Mouse (Mus musculus) ovary, postnatal 14 days (tissue): Measurements from ENCODE around the gene Tmem52.
"Not testable (repeated sequence)": the region's sequence is repeated elsewhere in the genome, so short reads cannot be mapped to it uniquely, and the experiment has no call there.

Experiments
- DNase-seq: peaks from one replicate; pipeline ENCODE4 v3.0.0; 2022; ENCODE audit warnings: low spot score

The Tmem52 gene

DNA sequence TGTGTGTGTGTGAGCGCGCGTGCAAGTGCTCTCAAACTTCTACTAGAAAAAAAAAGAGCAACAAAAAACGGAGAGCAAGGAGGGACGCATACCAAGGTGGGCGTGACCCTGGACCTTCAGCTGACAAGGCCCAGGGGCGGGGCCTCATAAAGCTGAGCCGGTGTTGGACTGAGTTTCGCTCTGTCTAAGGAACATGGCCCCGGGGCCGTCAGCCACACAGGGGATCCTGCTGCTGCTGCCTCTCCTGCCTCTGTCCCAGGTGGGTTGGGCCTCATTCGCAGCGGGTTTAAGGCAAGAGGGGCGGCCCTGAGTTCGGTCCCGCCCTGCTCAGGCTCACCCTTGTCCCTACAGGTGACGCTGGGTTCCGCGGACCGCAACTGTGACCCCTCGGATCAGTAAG lies at the start of gene Tmem52:
Tmem52 (plus strand) TSS at position 163 of the 400 bp plus-strand sequence.
- DNase-seq = no peak

DNA sequence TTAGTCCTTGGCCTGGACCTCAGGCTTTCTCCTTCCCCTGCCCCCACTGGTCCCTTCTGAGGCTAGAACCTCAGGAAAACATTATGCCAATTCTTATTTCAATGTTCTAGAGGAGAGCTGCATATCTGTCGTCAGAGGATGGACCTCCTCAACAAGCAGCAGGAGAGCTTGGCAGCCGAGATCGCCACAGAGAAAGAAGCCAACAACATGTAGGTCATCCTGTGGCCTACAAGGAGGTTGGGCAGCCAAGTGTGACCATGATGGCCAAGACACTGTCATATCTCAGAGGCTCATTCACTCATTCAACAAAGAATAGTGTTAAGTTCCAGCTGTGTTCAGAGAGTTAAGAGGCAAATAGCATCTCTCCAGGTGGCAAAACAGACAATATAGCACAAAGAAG lies 48.8 kb upstream of the Tmem52 start:
- DNase-seq = no peak

DNA sequence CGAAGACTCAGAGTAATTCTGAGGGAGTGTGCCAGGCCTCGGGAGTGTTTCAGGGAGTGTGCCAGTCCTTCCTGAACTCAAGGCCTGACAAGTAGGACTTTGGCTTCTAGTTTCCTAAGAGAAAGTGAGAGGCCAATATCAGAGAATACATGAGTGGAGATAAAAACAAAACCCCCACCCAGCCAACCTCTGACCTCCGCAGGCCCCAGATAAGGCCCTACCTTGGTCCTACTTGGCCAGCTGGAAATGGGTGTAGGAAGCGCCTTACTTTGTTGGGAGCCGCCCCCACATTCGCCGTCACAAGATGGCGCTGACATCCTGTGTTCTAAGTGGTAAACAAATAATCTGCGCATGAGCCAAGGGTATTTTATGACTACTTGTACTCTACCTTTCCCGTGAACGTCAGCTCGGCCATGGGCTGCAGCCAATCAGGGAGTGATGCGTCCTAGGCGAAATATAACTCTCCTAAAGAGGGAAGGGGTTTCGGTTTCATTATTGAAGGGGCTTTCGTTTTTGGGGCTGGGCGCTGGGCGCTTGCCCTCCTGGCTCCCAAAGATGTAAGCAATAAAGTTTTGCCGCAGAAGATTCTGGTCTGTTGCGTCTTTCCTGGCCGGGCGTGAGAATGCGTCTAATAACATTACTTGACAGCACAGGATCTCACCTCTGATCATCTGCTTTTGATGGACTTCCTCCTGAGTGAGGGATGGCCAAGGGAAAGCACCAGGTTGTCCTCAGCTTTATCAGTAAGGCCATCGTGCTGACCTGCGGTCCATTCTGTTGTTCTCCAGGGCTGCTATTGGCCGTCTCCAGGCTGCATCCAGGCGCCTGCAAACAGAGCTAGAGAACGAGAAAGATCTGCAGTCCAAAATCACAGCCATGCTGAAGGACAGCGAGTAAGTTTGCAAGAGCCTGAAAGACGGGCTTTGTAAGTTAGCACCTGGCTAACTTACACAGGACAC lies 47.2 kb upstream of the Tmem52 start:
- not testable (repeated sequence) for DNase-seq

DNA sequence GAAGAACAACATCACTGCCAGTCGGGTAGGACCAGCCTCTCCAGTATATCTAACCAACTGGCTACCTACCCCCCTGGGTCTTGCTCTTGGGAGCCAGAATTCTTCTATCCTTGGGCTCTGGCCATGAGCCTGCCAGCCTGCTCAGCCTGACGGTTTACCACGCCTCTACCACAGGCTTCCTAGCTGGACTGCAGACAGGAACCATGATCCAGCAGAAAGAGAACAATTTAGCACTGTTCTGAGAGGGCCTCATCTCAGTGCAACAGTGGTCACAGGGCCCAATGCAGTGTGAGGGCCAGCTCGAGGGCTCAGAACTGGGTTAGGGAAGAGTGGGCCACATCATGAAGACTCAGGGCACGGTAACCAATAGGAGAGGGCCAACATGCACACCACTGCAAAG lies 44.9 kb upstream of the Tmem52 start:
- DNase-seq = no peak

DNA sequence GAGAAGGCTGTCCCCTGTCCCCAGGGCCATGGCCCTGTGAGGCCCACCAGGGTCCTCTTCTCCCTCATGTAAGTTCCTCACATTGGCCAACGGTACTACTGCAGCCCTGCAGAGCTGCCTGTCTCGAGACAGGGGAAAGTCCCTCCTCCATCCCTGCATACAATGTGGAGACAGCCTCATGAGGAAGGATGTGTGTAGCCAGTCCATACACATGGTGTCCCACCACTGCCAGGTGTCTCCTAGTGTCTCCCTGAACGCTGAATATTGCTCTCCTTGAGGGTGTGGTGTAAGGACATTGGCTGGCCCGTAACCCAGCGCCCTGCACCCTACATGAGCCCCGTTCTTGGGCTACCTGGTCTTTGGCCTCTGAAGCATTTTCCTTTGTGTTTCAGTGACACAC lies 42.6 kb upstream of the Tmem52 start:
- DNase-seq = no peak

DNA sequence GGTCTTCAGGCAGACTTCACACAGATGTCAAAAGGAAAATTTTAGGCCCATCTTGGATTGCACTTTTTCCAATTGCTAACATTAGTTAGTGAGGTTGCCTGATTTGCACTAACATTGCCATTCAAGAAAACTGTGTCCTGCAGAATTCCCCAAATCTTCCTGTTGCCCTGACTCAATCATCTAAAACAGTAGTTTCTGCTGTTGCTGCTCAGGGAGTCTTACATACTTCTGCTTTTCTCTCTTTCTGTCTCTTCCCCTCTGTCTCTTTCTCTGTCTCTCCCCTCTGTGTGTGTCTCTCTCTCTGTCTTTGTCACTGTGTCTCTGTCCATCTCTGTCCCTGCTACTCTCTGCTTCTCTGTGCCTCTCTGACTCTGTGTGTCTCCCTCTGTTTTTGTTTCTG lies 40.5 kb upstream of the Tmem52 start:
- DNase-seq = no peak

DNA sequence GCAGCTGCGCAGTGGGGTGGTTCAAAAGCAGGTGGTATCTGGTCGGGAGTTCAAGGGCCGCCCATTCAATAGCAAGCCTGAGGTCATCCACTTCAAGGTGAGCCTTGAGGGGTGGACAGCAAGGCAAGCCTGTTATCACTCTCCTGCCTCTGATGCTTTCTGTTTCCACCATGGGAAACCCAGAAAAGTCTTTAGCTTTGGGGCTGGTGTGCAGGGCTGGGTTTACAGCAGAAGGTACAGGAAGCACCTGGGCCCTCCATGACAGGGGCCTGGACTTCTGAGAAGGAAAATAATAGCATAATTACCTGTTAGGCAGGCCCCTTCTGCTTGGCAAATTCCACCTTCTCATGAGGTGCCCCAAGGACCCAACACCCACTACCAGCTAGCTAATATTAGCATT lies 39.7 kb upstream of the Tmem52 start:
- no peak for DNase-seq

DNA sequence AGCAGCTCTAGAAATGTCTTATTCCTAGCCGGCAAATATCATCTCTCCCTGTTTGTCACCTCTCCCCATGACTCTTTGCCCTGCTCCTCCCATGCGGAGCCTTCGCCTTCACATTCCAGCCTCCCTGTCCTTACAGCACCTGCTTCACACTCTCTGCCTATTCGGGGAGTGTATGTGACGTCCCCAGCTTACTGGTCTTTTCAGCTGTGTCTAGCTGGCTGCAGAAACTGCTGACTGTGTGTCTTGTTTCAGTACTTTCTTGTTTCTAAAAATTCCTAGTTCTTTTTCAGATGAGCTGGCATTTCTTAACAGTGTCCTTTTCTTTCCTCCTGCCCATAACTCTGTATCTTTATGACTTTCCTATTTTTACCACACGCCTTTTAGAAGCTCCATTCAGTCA lies 36.6 kb upstream of the Tmem52 start:
- DNase-seq = no peak

DNA sequence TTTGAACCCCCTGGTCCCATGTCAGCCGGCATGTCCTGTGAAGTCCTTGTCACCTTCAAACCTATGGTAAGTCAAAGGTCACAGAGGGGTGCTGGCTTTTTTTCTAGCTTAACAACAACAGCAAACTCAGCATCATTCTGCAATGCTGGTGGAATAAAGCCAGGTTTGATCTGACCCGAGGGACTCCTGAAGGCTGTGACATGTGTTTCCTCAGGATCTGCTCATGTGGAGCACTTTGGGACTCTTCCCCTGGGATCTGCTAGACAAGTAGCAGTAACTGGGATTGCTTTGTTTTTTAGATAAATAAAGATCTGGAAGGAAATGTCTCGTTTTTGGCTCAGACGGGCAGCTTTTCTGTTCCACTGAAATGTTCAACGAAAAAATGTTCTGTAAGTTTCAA lies 34.9 kb upstream of the Tmem52 start:
- DNase-seq = no peak

DNA sequence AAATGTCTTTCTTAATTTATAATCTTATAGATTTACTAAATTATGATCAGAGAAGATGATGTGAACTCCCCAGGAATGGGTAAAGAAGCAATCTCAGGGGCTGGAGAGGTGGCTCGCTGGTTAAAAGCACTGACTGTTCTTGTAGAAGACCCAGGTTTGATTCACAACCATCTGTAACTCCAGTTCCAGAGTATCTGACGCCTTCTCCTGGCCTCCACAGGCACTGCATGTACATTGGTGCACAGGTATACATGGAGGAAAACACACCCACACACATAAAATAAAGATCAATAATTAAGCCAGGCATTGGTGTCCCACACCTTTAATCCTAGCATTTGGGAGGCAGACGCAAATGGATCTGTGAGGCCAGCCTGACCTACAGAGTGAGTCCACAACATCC lies 26.1 kb upstream of the Tmem52 start:
- no peak for DNase-seq

DNA sequence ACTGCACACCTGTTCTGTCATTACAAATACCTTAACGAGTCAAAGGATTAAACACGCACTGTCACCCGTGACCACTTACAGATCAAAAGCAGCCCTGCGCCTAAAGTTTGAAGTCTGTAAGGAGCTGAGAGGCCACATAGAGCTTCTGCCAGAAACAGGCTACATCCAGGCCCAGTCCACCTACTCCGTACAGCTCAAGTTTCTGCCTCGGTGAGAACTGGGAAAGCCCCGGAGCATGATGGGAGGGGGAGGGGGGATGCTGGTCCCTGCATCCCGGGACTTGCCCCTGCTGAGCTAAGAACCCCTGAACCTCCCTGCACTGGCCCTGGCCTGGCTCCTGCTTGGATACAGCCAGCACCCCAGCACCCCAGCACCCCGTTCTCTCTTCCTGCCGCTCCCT lies 17.3 kb upstream of the Tmem52 start:
- no peak for DNase-seq

DNA sequence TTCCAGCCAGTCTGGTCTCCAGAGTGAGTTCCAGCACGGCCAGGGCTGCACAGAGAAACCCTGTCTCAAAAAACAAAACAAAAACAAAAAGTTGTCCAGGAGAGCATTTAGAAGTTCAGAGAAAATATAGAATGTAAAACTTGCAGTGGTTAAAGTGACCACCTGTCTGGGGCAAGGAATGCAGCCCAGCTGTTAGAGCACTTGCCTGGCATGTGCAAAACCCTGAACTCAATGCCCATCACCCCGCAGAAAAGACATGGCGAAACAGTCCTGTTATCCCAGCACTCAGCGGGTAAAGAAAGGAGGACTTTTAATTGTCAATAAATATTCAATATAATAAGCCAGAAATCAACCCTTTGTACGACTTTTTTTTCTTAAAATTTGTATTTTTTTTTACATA lies 10.3 kb upstream of the Tmem52 start:
- no peak for DNase-seq

DNA sequence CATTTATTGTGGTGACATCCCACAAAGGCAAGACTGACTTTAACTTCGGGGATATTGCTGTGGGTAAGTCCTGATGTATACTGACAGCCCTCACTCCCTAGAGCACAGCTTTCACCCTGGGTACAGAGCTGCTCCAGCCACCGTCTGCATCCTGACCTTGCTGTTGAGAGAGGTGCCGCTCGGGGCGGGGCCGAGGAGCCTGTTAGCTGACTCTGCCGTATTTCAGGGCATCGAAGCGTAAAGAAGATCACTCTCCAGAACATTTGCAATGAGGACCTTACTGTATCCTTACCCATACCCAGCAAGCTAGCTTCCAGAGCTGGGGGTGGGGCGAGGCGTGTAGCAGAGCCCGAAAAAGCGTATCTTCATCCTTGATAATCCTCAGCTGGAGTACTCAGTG lies 5.9 kb upstream of the Tmem52 start:
- DNase-seq = no peak

DNA sequence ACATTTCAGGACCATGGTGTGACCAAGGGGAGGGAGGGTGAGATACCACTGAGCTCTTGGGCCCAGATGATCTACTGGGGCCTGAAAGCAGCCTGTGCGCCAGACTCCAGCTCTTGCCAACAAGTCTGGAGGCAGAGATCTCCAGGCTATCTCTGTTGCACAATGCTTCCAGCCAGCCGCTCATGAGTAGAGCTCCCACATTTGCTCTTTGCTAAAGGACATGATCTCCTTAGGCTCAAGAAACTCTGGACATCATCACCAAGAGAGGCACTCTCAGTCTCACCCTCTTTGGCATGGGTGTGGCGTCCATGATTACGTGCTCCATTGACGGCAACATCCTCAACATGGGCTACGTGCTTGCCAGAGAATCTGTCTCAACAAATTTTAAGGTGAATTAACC lies 5.3 kb upstream of the Tmem52 start:
- no peak for DNase-seq

DNA sequence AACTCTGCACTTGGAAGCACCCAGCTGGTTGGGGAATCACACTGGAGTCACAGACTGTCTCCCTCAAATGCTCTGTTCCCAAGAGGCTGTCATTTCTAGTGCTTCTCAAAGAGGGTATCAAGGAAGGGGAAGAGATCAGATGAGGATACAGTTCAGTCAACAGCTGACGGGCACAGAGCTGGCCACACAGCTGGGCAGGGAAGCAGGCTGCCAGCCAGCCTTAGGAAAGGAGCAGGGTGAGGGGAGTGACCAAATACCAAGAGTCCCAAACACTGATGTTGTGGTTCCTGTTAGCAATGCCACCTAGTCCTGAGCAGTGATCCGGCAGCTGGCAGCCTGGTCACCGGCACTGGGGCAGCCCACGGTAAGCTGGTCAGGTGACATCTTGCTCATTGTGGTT lies 4.9 kb upstream of the Tmem52 start:
- DNase-seq = no peak

DNA sequence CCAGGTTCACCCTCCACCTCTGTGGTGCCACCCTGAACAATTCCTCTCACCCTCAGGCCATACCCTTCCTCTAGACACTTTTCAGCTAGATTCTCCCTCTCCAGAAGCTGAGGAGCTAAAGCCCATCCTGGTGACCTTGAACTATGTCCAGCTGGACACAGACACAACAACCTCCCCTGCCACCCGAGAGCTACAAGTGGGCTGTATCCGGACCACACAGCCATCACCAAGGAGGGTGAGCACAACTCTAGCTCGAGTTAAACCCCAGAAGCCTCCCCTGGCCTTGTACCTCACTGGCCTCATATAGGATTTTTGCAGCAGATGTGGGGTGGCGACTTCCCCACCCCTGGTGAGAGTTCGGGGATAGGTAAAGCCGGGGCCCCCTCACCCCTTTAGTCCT lies 3.3 kb upstream of the Tmem52 start:
- no peak for DNase-seq

DNA sequence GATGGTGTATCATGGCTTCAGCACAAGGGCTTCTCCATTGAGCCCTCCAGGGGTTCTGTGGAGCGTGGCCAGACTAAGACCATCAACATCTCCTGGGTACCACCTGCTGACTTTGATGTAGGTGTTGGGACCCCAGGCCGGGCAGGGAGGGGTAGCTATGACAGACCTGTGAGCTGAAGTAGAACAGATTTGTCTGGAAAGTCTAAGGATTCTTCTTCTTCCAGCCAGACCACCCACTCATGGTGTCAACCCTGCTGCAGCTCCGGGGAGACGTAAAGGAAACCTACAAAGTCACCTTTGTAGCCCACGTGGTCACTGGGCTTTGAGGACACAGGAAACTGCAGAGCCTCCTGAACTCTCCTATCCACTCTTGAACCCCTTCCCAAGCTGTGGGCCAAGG lies 2.8 kb upstream of the Tmem52 start:
- no peak for DNase-seq

DNA sequence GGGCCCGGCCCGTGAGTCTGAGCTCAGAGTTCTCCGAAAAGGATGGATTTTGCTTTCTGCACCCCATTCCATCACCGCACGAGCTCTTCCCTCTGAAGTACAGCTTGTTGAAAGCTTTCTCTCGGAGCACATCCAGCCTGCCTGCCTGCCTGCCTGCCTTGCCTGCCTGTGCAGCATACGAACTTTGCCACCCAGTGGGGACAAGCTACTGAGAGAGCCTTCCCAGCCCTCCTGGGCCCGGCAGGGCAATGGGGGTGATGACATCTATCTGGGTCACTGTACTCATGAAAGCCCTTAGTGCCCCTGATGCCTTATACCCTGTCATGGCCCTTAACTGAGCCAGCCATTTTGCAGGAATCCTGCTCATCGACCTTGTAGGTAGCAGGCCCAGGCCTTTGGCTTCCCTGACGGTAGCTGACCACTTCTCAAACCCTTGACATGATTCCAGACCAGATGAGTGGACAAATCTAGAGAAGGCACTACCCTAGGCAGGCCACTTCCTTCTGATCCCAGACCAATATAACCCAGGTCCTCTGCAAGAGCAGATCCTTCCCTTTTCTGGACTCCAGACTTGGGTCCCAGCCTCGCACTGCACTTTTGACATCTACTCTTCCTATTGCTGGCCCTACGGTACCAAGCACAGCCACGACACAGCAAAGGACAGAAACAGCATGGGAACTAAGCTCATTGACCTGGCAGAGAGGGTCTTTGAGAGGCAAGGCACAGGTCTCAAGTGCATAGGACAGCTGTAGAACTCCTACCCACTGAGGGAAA lies 1.5 kb upstream of the Tmem52 start:
- DNase-seq = no peak

DNA sequence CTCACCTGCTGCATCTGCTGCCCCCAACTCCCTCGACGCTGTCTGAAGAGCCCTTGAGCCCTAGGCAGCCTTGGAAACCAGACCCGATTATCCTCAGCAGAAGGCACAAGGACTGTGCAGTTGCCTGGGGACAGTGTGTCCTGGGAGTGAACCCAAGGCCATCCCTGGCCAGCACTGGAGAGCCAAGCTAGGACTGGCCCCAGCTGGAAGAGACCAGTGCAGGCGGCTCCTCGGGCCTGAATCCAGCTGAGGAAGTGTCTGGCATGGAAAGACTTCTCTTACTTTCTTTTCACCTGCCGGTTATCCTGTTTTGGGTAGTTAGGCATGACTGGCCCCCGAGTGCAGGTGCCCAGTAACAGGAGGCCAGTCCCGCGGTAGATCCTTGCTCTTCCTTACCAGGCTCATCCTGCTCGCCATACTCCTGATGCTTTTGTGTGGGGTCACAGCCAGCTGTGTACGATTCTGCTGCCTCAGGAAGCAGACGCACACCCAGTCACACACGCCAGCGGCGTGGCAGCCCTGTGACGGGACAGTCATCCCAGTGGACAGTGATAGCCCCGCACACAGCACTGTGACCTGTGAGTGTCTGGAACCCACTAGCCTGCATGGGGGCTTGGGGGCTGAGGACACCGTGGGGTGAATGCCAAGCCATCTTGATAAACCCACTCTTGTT lies 812 bp downstream of the Tmem52 start:
- no peak for DNase-seq

DNA sequence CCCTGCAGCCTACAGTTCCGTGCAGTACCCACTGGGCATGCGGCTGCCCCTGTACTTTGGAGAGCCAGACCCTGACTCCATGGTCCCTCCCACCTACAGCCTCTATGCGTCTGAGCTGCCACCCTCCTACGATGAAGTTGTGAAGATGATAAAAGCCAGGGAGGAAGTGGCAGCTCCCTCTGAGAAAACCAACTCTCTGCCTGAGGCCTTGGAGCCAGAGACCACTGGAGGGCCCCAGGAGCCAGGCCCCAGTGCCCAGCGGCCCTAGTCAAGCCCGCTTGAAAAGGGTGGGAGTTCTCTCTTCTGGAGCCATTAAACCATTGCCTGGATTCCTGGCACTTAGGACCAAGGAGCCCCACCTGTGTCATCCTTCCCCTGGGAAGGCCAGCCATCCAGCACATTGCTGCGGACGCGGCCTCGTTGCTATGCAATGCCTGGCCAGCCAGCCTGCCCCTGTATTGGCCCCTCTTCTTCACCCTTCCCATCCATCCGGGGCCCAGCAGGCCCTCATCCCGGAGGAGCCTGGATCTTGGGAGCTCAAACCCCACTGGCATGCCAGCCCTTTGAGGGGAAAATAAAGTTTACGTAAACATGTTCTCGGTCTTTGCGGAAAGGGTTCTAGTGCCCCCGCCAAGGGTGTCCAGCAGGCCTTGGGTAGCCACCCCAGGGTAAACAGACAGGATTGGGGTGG lies 1.5 kb downstream of the Tmem52 start:
- no peak for DNase-seq

DNA sequence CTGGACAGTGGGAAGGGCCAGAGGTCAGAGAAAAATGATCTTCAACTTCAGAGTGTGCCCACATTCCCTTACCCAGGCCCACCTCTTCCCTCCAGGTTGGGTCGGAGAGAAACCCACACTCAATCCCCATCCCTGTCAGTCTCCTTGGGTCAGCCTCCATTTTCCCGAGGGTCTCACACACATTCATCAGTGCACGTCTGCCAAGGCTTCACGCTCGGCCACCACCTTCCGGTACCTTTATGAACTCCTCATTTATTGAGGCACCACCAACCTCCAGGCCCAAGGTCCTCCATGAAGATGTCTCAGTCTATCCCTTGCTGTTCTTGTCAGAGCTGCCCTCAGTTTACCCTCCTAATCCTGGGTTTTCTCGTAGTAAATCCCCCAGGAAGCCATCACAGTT lies 2.1 kb downstream of the Tmem52 start:
- no peak for DNase-seq

DNA sequence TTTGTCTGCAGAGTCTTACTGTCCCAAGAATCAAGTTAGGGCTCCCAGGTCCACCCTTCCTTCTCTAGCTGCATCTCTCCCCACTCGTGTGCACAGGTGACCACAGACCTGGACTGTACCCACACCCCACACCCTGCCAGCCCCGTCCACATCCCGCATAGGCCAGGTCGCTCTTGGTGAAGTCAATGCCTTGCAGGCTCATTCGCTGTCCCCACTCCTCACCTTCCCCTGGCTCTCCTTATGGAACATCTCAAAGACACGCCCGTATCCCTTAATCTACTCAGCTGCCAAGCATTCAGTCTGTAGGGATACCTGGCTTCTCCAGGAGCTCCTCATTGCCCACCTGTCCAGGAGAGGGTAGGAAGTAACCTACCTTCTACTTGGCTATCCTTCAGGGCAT lies 2.5 kb downstream of the Tmem52 start:
- no peak for DNase-seq
